Mouse (Mus musculus) Muller cell, postnatal 12 days (primary cell): ENCODE results near the gene Aldh1l1.
A peak's percentile ranks its signal among the peaks of the same experiment; 100 is the strongest.
"Not testable (repeated sequence)": the region's sequence is repeated elsewhere in the genome, so short reads cannot be mapped to it uniquely, and the experiment has no call there.

Experiments
- DNase-seq: peaks from one replicate; pipeline ENCODE4 v3.0.0-alpha.2; 2015; ENCODE audit errors: inconsistent ontology term

Aldh1l1 gene

DNA sequence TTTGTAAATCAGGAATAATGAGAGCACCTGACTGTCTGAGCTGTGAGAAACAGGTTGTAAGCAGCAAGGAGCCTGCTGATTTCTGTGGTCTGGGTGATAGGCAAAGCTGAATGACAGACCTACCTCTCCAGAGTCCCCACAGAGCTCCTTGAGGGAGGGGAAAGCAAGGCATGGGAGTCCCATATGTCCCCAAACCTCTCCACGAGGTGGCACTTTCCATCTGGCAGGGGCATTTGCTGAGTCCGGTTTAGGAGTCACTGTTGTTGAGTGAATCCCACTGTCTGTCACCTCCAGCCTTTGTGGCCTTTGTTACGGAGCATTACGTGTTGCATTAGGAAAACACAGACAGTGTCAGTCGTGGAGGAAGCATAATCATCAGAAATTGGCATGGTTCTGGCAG is 133.7 kb downstream of the Aldh1l1 start:
- no peak for DNase-seq

DNA sequence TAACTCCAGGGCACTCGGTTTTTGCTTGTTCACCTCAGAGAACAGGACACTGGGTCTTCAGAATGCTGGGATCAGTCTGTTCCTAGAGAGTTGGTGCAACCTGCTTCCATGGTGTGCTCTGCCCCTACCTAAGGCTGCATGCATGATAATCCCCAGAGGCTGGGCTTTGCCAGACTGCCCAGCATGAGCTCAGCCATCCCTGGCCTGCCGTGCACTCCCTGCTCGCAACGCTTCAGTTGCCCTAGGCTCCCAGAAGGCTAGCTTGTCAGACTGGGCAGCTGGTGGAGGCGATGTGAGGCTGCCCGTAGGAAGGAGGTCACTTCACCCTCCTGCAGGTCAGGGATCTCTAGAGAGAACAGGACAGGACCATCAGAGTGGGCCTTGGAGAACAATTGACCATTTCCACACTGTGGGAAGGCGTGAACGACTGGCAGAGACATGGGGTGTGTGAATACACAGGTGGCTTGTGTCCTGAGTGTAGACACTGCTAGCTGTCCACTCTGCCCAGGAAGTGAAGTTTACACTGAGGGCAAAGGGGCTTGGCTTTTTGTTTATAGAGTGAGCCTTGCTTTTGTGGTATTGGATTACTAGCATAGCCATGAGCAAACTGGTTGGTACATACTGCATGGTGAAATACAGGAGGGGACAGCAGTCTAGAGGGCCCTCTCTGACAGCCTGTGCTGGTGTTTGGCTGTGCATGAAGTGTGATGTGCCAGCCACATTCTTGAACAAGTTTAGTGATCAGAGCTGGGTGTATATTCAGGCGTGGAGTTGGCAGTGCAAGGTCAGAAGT is 134.8 kb downstream of the Aldh1l1 start:
- DNase-seq = no peak

DNA sequence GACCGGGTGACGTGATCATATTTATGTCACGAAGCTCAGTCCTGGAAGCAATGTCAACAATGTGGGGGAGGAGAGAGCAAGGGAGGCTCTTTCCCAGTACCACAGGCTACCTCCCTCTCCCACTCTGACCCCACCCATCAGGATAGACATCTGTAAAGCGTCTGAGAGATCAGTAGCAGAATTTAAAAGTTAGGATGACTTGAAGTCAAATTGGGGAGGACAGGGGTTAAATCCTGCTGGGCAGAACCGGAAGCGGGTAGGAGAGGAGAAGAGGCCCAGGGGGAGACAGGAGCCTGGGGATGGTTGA is 135.3 kb downstream of the Aldh1l1 start:
- DNase-seq = no peak

DNA sequence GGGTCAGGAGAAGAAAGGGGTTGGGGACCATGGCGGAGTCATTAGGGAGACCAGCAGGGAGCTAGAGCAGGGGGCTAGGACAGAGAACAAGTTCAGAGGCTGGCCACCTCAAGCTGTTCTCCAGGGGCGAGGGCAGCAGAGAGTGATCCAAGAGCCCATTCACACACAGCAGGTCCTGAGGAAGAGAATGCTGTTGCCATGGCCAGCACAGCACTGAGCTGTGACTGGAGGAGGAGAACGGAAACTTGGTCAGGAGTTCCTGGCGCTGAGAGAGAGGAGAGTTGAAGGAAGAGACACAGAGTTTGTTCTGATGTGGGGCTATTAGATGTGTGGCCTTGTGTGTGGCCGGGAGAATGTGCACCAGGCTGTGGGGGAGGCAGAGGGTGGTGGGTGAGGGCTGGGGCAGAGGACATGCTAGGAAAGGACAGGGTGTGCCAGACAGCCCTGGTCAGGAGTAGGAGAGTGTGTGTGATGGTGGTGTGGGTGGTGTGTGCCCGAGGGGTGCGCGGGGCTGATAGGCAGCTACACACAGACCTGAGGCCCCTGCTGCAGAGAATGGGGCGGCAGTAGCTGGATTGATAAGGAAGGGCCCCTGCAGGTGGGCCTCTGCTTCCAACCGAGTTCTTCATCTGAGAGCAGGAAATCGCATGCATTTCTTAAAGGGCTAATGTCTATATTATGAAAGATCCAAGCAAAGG is 136.7 kb downstream of the Aldh1l1 start:
- peak; percentile 9 for DNase-seq

DNA sequence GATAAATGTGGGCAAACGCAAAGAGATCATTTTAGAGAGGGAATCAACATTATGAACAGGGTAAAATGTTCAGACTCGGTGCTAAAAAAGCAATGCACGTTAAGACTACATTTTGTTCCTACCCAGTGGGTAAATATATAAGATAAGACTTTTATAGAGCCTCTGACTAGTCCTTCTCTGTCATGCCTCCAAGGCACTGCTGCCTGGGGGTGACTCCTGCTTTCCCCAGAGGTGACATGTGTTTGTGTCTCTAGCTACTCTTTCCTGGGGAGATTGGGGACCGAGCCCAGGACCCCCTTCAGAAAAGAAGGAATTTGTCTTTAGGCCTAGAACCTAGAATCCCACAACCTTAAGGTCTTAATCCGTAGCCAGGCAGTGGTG is 137.2 kb downstream of the Aldh1l1 start:
- no peak for DNase-seq

DNA sequence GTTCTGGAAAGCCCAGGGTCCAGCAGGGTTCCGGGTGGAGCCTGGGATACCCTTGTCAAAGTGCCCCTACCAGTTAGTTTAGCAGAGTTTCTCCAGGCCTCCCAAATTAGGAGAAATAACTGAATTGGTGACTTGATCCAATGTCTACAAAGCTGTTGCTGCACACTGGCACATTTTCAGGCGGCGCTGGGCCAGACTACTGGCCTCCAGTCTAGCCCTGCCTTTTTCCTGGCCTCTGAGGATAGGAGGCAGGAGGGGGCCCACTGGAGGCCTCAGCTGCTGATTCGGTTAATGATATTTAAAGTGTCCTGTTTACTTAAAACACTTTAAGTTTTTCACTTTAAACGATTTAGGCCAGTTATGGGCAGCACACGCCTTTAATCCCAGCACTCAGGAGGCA is 138.0 kb downstream of the Aldh1l1 start:
- no peak for DNase-seq

DNA sequence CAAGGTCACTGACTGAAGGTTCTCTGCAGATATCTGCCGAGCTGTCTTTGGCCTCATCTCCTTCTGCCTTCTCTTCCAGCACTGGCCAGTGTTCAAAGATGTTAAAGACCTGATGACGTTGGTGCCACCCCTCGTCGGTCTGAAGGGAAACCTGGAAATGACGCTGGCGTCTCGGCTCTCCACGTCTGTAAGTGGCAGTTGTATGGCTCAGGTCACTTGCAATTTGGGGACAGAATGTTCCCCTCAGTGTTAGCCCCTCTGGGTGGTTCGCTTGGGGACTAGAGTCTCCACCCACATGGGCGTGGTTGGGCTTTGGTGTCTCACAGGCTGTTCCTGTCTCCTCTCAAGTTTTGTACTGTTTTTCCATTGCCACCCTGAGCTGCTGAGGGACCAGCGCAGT is 138.5 kb downstream of the Aldh1l1 start:
- no peak for DNase-seq

DNA sequence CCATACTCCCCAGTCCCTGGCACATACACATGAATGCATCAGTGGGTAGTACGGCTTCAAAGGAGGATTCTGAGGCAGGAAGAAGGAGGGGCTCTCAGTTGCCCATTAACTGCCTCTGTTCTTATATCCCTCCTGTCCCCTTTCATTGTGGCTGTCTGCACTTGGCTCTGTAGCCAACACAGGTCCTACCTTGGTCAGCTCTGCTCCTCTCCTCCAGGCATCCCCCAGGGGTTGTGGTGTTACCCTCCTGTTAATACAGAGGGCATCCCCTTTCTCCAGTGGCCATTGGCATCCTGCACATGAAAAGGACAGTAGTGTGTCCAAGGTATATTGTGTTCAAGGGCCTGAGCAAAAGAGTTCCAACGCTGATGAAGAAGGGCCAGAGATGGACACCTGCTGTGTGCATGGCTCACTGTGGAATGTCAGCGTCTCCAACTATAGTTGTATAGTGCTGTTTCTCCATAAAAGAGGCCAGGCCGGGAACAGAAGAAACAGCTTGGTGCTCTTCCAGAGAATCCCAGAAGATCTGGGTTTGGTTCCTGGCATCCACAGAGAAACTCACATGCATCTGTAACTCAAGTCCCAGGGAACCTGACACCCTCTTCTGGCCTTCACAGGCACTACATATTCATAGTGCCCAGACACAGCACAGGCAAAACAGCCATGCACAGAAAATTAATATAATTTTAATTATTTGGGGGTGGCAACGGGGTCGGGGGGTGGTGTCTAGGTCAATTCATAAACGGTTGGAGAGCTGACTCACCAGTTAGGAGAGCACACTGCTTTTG is 139.2 kb downstream of the Aldh1l1 start:
- DNase-seq = no peak

DNA sequence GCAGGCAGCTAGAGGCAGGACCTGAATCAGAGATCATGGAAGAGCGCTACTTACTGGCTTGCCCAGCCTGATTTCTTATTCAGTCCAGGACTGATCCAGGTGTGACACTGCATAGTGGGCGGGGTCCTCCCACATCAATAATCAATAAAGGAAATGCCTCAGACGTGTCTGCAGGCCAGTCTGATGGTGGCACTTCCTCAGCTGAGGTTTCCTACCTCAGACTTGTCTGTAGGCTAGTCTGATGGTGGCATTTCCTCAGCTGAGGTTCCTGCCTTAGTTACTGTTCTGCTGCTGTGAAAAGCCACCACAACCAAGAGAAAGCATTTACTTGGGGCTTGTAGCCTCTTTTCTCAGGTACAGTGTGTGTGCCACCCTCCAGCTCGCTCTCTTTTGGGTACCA is 141.3 kb downstream of the Aldh1l1 start:
- no peak for DNase-seq

DNA sequence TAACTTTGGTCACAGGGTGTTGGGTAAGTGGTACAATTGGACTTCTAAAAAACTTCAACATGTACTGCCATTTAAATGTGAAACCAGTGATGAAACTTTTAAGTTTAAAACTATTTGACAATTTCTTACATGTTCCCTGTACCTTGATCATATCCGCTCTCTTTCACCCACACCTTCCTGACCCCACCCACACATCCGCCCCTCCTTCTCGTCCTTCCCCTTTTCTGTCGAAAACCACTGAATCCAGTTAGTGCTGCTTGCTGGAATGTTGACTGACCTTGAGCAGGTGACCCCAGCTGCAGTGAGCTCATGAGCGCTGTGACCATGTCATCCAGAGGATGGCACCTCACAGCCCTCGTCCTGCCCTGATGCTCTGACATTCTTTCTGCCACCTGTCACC is 143.3 kb downstream of the Aldh1l1 start:
- DNase-seq = no peak

DNA sequence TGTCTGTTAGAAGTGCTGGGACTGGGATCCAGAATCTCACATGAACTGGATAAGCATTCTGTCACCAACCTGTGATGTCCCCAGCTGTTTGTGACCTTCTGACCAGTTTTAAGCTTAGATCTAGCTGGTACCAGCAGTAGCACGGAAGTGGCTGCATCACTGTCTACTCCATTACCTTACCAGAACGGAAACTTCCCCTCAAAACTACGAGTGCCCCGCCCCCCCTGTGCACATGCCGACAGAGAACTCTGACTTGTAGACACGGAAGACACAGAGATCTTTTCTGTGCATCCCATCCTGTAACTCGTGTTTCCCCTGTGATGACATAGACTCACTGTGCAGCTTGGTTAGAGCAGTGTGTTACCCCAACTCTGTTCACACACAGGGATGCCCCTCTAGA is 144.2 kb downstream of the Aldh1l1 start:
- DNase-seq = no peak

DNA sequence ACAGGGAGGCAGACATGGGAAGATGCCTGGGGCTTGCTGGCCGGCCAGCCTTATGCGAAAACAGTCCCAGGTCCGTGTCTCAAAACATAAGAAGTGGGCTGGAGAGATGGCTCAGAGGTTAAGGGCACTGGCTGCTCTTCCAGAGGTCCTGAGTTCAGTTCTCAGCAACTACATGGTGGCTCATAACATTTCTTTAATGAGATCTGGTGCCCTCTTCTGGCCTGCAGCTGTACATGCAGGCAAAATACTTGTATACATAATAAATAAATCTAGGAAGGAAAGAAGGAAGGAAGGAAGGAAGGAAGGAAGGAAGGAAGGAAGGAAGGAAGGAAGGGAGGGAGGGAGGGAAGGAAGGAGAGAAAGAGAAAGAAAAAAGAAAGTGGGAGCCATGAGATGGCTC is 146.3 kb downstream of the Aldh1l1 start:
- DNase-seq = not testable (repeated sequence)

DNA sequence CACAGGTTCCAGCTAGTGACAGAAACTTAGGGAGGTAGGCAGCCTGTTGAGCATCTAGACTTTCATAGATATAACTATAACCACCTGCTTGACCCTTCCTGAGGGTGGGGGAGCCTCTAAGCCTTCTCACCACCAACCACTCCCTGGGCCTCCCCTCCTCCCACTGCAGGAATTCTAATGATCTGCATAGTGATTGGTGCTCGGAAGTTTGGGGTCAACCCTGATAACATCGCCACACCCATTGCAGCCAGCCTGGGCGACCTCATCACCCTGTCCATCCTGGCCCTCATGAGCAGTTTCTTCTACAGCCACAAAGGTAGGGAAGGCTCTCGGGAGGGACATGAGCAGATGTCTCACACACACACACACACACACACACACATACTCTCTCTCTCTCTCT is 148.9 kb downstream of the Aldh1l1 start:
- DNase-seq = no peak

DNA sequence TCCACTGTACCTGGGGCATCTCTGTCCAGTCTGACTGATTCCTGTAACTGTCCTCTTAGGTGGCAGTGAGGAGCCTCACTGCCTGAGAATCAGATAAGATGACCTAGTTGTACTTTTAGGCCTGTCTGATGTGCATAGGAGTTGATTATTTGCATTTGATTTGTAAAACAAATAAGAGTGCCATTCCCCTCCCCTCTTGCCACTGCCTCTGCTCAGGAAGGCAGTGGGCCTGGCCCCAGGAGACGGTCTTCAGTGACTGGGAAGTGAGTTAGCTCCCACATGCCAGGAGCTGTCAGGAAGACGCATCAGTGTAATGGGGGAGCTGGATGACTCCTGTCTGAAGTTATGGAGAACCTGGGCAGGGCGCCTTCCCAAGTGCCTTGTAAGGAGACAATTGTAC is 149.4 kb downstream of the Aldh1l1 start:
- DNase-seq = no peak

DNA sequence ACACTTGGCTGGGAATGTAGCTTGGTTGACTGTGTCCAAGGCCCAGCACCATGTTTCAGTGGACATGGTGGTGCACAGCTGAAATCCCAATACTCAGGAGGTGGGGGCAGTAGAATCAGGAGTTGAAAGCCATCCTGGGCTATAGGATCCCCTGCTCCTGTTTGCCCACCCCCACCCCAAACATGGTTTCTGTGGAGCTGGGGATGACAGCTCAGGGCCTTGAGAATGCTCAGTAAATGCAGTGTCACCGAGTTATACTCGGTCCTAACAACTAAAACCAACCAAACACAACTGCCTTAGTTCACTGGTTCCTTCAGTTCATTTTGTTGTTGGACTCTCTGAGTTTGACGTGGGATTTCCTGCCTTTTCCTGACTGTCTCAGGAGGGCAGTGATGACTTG is 156.8 kb downstream of the Aldh1l1 start:
- no peak for DNase-seq

DNA sequence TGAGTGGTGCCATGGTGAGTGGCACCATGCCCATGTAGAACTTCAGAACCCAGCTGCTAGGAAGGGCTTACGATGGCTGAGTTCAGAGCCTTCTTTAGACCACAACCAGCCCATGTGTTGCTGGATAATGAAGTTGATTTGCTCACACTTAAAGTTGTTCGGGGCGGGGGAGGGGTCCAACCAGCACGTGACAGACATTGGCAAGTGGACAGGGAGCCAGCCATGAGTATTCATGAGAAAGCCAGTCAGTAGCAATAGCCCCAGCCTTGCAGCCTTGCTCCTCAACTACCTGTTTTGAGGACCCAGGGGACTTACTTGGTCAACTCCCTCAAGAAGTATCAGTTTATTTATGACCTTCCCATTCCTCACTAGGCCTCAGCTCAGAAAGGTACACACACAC is 158.7 kb downstream of the Aldh1l1 start:
- DNase-seq = no peak

DNA sequence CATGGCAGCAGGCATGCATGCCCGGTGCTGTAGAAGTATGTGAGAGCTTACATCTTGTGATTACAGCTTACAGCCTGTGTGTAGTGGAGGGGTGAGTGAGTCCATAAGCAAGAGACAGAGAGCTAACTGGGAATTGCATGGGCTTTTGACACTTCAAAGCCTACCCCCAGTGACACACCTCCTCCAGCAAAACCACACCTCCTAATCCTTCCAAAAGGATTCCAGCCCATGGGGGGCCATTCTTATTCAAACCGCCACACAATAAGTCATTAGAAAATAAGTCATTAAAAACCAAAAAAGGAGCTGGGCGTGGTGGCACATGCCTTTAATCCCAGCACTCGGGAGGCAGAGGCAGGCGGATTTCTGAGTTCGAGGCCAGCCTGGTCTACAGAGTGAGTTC is 162.2 kb downstream of the Aldh1l1 start:
- no peak for DNase-seq

DNA sequence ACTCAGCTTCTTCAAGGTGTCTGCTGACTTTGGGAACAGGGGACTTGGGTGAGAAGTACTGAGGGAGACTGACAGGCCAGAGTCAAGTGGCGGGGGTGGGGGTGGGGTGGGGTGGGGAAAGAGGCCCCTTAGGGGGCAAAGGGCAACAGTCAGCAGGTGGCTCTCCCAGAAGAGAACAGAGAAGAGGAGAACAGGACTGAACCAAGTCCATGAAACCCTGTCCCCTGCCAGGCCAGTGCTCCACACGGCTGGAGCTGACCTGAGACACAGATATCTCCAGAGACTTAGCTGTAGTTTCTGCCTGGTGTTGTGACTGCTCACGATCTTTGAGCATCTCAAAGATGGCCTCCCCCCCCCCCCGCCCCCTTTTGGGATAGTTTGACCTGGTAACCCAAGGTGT is 163.1 kb downstream of the Aldh1l1 start:
- no peak for DNase-seq
